Mouse (Mus musculus) hematopoietic stem cell, adult 5-6 weeks (primary cell): ENCODE measurements at regions not wholly inside any gene's neighbourhood (a gene's known extent, or its start where the extent isn't known, plus 50 kb on each side); places are given as distances from the start of the nearest gene placed in this dataset.
"Not testable (repeated sequence)": the region's sequence is repeated elsewhere in the genome, so short reads cannot be mapped to it uniquely, and the experiment has no call there.

Experiments used
- ATAC-seq, 2 experiments: fragments of 125-278 bp in 1 of 2; replicated peaks in 1 of 2; 2 replicates each; pipeline ENCODE4 v1.8.0; 2016 to 2017; ENCODE audit warnings: inconsistent platforms in 2 of 2, mild to moderate bottlenecking in 2 of 2, moderate number of reproducible peaks in 2 of 2, low read depth in 1 of 2, moderate TSS enrichment in 1 of 2; ENCODE audit not compliant: low FRiP score in 2 of 2, poor library complexity in 2 of 2, severe bottlenecking in 2 of 2, insufficient read depth in 1 of 2, low TSS enrichment in 1 of 2

GRCm38 (mm10) chr12:45287759-45288158, 213.2 kb upstream of the Stxbp6 start:
- ATAC-seq = no peak

- no peak; a peak in 1 of 4 replicates for ATAC-seq
Observed at GRCm38 (mm10) chr12:45256309-45256708, 181.8 kb upstream of the Stxbp6 start.

GRCm38 (mm10) chr12:45211131-45211530, 136.6 kb upstream of the Stxbp6 start:
- no peak for ATAC-seq

GRCm38 (mm10) chr12:45195304-45195920, 120.9 kb upstream of the Stxbp6 start:
- no peak for ATAC-seq

GRCm38 (mm10) chr12:45187149-45187548, 112.6 kb upstream of the Stxbp6 start:
- ATAC-seq = peak; percentile 82 to 90

GRCm38 (mm10) chr12:45184510-45184909, 110.0 kb upstream of the Stxbp6 start:
- peak; percentile 56 to 83; a peak in 3 of 4 replicates for ATAC-seq

- ATAC-seq = no peak
Observed at GRCm38 (mm10) chr12:45177454-45177853, 102.9 kb upstream of the Stxbp6 start.

- ATAC-seq = peak; percentile 98 to 100
Observed at GRCm38 (mm10) chr12:45175259-45175658, 100.8 kb upstream of the Stxbp6 start.

- ATAC-seq = peak; percentile 85 to 94
Observed at GRCm38 (mm10) chr12:45171927-45172642, 97.6 kb upstream of the Stxbp6 start.

GRCm38 (mm10) chr12:45162011-45162410, 87.5 kb upstream of the Stxbp6 start:
- ATAC-seq = peak; percentile 92 to 97

GRCm38 (mm10) chr12:45161581-45161980, 87.1 kb upstream of the Stxbp6 start:
- ATAC-seq = not testable (repeated sequence)

GRCm38 (mm10) chr12:45158986-45159385, 84.5 kb upstream of the Stxbp6 start:
- no peak for ATAC-seq

GRCm38 (mm10) chr12:45137438-45138018, 63.0 kb upstream of the Stxbp6 start:
- ATAC-seq = no peak

GRCm38 (mm10) chr12:45133415-45133814, 58.9 kb upstream of the Stxbp6 start:
- ATAC-seq = no peak

- ATAC-seq = no peak
Observed at GRCm38 (mm10) chr12:45131139-45131538, 56.6 kb upstream of the Stxbp6 start.

GRCm38 (mm10) chr12:45125866-45126265, 51.4 kb upstream of the Stxbp6 start:
- no peak for ATAC-seq
